Mouse (Mus musculus) adrenal gland, postnatal 10 days (tissue): ENCODE results near the gene Ptprq. TPM values are rescaled to one million over a fixed set of nuclear protein-coding genes. Genes with fewer than 3 reads are reported as not detected.

Experiments used
- DNase-seq: peaks from one replicate; pipeline ENCODE4 v3.0.0; 2021; ENCODE audit warnings: mixed read lengths
- total RNA-seq, 2 experiments: library from RNA; stranded (reverse); gene quantifications; 2 replicates each; pipeline ENCODE4 v1.2.3; 2021

The Ptprq gene
- total RNA-seq, 2 experiments from 2014 or later: 0.12 to 0.18 TPM

DNA sequence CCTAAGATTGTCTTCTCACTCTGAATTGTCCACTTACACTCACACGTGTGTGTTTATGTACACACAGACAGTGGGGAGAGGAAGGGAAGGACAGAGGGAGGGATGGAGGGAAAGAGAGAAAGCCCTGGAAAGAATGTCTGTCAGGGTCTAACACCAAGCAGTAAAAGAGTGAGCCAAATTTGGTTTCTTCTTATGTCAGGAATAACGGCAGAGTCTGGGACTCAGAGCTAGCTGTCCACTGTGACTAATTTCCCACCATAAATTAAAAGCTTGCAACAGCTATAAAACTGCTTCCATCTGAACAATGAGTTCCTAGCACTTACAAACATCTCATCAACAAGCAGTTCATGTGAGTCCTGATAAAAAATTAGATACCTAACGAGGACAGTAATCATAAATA lies 91.7 kb downstream of the Ptprq start:
- DNase-seq: no peak

DNA sequence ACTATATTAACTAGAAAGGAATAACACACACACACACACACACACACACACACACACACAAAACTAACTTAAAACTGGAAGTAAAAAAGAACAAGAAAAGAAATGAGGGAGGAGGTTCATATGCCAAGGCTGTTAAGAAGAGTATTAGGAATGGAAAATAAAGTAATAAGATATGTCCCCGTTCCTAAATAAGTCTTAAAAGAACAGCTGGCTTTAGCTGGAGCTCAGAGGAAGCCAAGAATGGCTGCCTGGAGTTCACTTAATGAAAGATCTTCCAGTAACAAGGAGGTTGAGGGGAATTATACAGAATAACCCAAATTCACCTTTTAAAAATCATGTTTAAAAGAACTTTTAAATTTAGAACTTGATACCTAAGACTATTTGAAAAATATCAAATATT lies 93.2 kb downstream of the Ptprq start:
- DNase-seq: no peak

DNA sequence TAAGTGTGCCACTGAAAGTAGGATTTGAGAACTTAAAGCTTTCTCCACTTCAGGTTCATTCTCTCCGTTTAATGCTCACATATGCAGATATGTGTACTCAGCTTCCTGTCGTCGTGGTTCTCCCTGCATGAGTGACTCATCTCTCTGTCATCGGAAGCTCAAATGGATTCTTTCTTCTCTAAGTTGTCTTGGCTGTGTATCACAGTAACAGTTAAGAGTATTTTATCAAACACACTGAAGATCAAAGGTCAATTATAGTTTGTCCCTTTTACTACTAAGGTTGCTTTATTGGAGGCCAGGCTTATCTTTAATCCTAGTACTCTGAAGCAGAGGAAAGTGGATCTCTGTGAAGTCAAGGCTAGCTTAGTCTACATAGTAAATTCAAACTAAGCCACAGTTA lies 95.6 kb downstream of the Ptprq start:
- no peak for DNase-seq

DNA sequence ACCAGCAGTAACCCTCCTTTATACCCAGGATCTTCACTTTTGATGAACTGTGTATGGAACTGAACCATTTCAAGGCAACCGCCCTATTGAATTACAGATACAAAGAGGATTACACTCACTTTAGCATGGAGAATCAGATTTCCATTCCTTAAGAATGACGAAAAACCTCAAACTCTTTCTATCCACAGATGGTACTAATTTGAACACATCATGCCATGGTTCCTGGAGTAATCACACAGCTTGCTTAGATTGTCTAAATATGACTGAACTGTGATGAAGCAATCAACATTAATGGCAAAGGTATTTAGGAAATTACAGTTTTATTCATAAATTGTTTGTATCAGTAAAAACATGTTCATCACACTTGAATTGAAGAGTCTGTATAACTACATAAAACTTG lies 104.4 kb downstream of the Ptprq start:
- no peak for DNase-seq

DNA sequence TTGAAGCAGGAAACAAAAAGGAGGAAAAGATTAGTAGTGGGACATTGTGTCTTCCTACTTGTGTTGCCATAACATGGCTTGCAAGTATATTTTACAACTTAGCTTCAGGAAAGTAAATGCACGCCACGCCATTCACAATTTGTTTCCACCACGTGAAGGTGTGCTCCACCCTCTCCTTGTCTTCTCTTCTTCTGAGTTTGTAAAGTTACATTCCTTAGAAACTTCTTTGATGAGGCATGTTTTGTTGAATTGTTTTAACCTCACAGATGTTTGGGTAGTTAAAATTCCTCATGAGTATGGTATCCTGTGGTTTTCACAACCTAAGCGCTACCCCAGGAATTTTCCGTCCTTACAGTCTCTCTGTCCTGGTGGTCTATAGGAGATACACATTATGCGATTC lies 118.5 kb downstream of the Ptprq start:
- no peak for DNase-seq

DNA sequence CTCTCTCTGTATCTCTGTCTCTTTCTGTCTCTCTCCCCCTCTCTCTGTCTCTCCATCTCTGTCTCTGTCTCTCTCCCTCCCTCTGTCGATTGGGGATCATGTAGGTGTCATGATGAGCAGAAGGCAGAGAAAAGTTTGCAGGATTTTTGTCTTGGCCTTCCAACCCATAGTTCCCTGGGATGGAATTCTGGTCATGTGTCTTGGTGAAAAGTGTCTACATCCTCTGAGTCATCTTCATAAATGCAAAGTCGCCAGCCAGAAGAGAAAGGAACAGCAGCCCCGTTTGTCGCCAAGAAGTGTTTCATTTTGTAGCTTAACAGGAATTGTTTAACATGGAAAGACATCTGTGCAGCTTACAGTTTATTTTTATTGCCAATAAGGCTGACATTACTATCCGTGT lies 136.5 kb downstream of the Ptprq start:
- DNase-seq: no peak

DNA sequence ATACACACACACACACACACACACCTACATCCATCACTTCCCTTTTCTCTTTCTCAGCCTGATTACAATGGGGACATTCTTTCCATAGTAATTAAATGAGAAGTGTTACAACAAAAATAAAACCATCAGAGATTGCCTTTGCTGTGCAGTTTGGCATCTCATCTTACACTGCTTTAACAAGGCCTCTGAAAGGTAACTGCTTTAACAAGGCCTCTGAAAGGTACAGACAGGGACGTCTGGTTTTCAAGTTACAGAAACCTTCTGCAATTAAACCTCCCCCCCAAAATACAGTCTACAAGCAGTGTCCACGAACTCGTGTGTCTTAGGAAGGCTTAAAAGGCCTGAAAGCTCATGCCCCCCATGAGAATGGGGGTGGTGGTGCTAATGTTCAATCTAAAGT lies 150.8 kb downstream of the Ptprq start:
- DNase-seq: no peak

DNA sequence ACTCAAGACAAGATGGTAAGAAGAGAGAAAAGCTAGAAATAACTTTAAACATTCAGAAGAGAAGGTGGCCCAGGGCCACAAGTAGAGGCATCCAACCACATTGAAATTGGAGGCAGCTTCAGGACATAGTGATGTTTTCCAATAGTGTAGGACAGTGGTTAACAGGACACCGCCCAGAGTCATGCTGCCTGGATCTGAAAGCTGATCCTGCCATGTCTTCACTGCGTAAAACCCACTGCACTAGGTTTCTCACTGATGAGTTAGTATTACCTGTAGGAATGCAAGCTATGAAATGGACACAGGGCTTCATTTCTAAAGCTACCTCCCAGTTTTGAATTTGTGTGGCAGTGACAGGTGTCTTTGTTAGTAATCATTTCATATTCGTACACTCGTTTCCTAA lies 151.6 kb downstream of the Ptprq start:
- DNase-seq: no peak

DNA sequence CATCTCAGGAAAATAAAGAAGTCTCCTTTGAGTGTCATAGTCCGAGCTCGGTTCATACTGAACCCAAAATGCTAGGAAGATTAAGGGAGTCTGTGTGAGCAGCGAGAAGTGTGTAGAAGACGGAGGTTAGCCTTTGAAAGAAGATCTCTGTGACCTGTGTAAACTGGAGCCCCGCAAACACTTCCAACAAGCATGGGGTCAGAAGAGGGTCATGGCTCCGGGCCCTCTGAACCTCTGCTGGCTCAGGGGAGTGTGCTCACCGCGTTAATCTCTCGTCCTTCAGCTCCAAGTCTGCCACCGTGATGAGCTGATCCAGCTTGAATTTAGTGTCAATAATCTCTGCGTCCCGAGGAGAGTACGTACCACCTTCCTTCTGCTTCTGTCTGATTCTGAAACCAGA lies 157.0 kb downstream of the Ptprq start:
- no peak for DNase-seq

DNA sequence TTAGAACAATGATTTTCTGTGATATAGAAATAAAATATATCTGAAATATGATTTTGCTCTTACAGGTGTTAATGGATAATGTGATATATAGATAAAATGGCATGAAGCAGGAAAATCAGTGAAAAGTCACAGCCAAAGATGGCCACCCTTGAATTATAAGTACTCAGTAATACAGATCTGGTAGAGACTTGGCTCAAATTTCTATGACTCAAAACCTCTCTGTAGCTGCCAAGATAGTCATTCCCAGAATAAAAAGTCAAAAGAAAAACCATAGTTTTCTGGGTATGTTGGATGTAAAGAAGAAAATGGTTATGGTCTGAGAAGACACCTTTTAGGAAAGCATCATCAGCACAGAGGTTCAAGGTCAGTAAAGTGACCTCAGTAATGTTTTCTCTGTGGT lies 159.0 kb downstream of the Ptprq start:
- no peak for DNase-seq

DNA sequence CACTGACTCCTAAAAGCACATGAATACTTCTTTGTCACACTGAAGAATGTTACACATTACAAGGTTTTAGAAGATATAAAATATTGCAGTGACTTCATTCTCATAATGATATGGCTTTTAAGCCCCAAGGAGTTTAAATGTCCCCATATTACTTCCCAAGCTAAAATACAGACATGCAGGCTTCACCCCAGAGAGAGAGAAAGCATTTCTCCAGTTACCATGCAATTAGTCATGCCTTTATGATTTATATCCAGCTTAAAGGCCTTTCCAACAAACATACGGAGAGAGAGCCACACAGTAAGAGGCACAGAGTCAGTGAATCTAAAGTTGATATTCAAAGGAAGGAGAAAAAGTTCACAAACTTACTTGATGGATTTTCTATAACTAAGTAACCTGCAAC lies 176.8 kb downstream of the Ptprq start:
- no peak for DNase-seq

DNA sequence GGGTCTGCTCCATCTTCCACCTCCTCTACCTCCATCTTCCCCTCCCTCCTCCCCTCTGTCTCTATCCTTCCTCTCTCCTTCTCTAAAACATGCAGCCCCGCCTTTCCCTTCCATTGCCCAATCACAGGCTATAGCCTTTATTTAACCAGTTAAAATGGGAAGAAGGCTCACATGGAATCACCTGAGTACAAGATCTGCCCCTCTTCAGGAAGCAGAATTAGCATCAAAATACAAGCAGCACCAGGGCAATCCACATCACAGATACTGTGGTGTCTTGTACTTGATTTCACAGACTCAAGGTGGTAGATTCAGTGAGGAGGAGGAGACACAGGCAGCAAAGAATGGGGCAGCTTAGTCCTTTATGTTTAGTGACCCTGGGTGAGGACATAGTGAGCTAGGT lies 191.1 kb downstream of the Ptprq start:
- DNase-seq: no peak

DNA sequence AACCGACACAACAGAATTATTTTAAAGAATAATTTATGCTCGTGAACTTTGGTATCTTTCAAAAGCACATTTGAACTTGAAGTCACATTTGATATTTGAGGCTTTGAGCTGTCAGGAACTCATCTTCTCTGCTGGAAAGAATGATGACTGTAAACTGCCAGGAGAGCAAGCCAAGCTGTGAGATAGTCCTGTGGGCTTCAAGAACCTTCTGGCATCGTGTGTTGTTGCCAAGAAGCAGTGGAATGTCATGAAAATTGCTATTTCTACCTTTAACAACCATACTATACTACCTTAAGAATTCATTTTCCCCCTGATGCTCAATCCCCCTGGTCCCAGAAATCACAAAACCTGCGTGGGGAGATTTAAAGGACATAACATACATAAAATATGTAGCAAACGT lies 200.6 kb downstream of the Ptprq start:
- no peak for DNase-seq

DNA sequence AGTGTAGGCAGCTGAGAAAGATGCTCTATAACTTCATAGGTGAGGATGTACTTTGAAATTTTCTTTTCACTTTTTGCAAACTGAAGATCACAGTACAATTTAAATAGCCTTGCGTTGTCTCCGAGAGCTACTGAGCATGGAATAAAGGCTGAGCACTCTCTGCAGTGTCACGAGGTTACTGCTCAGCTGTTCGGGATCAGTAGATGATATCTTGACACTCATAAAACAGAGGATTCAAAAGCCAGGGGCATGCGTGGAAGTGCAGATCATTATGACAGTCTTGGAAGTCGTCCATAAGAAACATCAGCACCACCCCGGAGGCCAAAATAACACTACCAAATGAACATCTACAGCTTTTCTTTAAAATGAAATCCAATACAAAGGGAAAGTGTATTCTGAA lies 203.2 kb downstream of the Ptprq start:
- no peak for DNase-seq

DNA sequence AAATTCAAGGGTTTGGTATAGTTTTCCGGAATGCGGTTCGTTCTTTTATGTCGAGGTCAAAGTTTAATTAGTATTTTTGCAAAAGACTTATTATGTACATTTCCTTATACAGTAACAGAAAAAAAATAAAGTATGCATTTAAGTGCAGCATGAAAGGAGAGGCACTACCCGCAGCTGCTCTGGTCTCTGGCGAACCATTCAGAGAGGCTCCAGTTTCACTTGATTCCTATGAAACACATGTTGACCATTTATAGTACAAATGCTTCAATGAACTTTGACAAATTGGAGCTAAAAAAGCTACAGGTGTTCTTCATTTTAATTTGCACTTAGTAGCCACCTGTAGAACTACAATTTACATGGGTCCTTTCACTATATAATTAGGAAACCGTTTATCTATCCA lies 205.1 kb downstream of the Ptprq start:
- no peak for DNase-seq

DNA sequence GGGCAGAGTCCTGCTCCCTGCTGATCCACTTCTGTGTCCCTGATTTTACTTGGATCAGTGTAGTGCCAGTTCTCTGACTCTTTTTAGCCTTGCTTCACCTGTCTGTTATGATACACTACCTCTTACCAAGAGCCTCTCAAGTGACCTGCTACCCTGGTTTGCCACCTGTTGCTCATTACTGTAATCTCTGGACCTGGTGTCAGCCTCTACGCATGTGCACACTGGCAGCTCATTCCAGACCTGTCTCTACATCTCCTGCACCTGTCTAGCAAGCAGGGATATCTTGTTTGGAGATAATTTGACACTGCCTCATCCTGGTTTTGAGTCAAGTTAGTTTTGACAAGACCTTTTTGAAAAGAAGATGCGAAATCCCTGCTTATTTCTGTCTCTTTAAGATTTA lies 213.5 kb downstream of the Ptprq start:
- DNase-seq: no peak

DNA sequence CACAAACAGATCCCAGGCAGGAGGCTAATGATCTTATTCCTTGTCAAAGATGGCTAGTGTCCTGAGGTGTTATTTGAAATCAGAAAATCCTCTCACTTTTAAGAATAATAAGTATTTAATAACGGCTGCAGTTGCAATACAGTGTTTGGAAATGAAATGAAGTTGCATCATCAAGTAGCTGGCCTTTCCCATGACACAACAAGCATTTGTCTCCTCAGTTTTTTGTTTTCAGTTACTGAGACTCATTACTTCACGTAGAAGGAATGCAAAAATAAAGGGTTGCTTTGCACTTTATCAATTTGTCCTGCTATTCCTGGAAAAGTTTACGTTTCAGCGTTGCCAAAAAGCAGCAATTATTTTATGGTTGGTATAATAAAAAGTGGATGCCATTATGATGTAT lies 216.4 kb downstream of the Ptprq start:
- DNase-seq: no peak

DNA sequence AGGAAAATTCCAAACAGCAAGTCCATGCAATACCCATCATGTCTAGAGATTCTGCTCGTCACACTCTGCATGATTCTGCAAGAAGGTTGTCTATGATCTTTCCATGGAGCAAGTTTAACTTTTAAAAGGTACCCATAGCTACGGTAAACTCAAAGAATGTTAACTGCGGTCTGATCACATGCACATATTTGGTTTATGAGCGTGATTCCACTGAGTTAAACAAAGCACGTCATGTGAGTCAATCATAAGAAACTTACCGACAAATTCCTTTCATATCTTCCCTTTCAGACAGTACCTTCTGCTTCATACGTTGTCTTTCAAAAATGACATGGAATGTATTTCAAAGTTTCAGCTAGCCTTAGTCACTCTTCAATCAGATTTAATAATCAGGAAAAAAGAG lies 217.7 kb downstream of the Ptprq start:
- DNase-seq: no peak

DNA sequence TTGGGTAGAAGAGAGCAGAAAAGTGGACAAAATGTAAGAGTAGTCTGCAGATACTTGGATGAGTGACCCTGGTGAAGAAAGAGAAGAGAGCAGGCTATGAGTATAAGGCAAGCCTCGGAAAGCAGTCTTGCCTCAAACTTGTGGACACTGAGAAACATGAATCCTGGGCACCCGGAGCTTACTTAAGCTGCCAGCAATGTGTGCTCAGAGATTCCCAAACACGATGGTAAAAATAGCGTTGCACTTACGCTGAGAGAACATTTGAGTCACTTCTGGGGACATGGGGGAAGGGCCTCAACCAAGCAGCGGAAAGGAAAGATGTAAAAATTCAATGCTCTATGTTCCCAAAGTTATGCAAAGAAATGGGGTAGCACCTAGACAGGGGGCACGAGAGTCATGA lies 220.2 kb downstream of the Ptprq start:
- no peak for DNase-seq

DNA sequence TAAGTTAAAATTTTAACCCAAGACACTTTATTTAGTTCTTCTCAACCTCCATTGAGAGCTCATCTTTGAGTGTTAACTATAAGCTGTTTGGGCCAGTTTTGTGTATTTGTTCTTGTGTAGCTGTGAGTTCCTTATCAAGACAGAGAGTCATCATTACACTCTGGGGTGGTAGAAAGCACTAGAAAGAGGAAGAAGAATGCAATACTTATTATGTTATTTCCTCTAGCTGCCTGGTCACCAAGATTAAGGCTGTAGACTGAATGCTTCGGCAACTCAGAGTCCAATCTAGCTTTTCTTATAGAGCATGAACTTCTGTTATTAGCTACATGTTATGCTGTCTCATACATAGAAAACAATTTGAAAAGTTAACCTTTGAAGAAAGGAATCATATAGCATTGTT lies 223.4 kb downstream of the Ptprq start:
- no peak for DNase-seq

DNA sequence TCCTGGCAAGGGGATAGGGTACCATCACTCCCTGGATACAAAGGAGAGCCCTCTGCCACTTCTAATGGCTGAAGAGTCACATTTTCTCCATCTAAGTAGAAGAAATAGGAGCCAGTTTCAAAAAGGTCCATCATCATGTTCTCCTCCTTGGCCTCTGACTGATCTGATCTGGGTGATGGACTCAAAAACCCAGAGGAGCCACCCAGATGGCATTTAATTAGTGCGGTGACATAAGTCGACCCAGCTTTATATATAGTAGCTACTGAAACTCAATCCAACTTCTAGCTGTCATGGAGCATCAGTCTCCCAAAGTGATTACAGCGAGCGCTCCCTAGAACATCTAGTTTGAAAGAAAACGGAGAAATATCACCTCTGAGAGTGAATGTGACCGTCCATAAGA lies 225.3 kb downstream of the Ptprq start, which contains the start of gene Myf6:
TSS of gene Myf6 (minus strand) at position 170 of the 400 bp plus-strand sequence.
- DNase-seq: no peak

DNA sequence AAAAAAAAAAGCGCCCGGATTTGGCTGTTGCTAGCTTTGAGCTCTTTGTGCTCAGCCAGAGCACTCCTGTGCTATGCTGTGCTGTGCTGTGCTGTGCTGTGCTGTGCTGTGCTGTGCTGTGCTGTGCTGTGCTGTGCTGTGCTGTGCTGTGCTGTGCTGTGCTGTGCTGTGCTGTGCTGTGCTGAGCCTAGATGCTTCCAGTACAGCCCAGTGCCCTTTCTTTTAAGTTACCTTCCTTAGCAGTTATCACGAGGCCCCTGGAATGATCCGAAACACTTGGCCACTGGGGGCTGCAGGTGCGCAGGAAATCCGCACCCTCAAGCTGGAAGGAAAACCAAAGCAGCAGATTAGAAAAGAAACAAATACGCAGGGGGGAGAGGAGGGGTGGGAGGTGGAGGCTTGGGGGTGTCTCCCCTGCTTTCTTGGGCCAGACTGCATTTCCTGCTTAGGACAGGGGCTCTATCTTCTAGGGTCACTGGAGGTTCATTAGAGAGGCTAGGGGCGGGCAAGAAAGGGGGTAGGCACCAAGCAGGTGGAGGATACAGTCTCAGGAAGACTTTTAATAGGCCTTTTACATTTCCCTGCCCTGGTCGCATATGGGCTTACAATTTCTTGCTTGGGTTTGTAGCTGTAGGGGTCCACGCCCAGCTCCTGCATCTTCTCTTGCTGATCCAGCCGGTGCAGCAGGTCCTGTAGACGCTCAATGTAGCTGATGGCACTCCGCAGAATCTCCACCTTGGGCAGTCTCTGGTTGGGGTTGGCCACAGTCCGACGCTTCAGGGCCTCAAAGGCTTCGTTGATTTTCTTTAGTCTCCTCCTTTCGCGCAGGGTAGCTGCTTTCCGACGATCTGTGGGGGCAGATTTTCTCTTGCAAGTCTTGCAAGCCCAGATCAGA lies 226.0 kb downstream of the Ptprq start:
- DNase-seq: no peak

DNA sequence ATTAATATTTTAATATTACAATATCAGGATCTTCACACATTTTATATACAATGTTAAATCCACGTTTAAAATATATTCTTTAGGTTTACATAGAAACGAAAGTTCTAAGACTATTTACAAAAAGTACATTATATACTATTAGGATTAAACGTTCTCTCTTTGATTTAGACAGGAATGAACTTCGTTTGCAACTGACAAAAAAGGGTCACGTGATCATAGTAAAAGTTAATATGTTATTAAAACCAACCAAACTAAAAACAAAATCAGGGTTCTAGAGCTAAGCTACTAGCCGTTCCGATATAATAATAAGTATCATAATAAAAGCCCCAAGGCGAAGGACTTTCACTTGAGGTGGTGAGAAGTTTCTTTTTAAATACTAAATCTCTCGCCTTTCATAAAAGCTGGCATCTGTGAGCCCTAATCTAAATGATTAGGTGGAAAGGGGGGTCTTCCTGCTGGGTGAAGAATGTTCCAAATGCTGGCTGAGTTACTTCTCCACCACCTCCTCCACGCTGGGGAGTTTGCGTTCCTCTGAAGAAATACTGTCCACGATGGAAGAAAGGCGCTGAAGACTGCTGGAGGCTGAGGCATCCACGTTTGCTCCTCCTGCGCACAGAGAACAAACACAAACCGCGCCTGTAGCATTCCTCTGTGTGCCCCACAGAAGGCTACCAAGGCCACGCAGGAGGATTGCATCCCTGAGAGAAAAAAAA lies 226.8 kb downstream of the Ptprq start:
- DNase-seq: no peak
